Comparison of ENCODE assay signal across 8 mouse cellular contexts in the genomic region with DNA sequence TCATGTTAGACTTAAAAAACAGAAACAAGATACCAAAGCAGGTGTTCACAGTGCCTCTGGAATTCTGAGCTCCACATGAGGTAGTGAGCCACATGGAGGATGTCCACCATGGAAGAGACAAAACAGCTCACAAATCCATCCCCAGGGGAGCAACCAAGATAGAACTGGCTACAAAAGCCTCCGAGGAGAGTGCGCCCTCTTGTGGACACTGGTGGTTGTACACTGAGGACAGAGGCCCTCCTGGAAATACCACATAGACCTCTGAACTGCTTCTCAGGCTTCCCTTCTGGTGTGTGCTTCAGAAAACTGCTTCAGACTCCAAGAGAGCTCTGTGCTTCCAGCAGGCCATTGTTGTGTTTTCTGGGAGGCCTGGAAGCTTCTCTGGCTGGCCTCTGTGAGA. TPM values are rescaled to one million over a fixed set of nuclear protein-coding genes. Genes with fewer than 3 reads are reported as not detected.
A peak's percentile ranks its signal among the peaks of the same experiment; 100 is the strongest.
DNase-seq lines count a peak whose midpoint lies in the region; ATAC-seq lines count a peak whose summit lies in the region.

No protein-coding gene starts in this region.

- 0 out of 2 replicates have a peak, but pooled peaks cover 3% of the 10 kb centered on the region for H3K27me3 ChIP-seq in forebrain, embryonic 10.5 days (ENCODE audit: poor library complexity, severe bottlenecking)
- H3K27me3 ChIP-seq in forebrain, embryonic 16.5 days (replicated peaks; ENCODE audit: control insufficient read depth, insufficient read depth, low read length): no peaks in the 10 kb centered on the region

- H3K9me3 ChIP-seq in forebrain, embryonic 10.5 days: no peaks in the 10 kb centered on the region
- H3K9me3 ChIP-seq in forebrain, embryonic 16.5 days (ENCODE audit: control insufficient read depth, low read length): no peaks in the 10 kb centered on the region

- H3K4me3 ChIP-seq in forebrain, embryonic 10.5 days: no peak overlapping the region
- no peak overlapping the region for H3K4me3 ChIP-seq in forebrain, embryonic 16.5 days (replicated peaks; ENCODE audit: low read length)

- no peaks in the 10 kb centered on the region for H3K36me3 ChIP-seq in forebrain, embryonic 10.5 days (replicated peaks)
- no peaks in the 10 kb centered on the region for H3K36me3 ChIP-seq in forebrain, embryonic 16.5 days (ENCODE audit: control insufficient read depth, insufficient read depth)

- no peak overlapping the region for H3K9ac ChIP-seq in forebrain, embryonic 16.5 days (replicated peaks; ENCODE audit: low read depth, low read length)

- H3K4me2 ChIP-seq in forebrain, embryonic 16.5 days (ENCODE audit: low read length): no peak overlapping the region

- peaks cover 6% of the 10 kb centered on the region for H3K4me1 ChIP-seq in forebrain, embryonic 10.5 days
- H3K4me1 ChIP-seq in forebrain, embryonic 16.5 days (replicated peaks; ENCODE audit: control insufficient read depth, insufficient read depth, low read length): no peaks in the 10 kb centered on the region

- ATAC-seq in forebrain, embryonic 16.5 days: no peak
- peak; percentile 86 for ATAC-seq in megakaryocyte progenitor cell, adult 5-6 weeks (replicated peaks; ENCODE audit: poor library complexity)

- peak; percentile 79 for DNase-seq in forebrain, embryonic 10.5 days (ENCODE audit: extremely low spot score, low spot score)
- peak; percentile 90 for DNase-seq in R1 (ENCODE audit: low read depth, low spot score)
- peak; percentile 70 to 76 for DNase-seq in cerebellum, postnatal 36 days
- peak; percentile 84 for DNase-seq in heart, adult 8-10 months (ENCODE audit: low spot score)
- DNase-seq in layer of hippocampus, postnatal 25 days (ENCODE audit: extremely low spot score in 1 of 2, low spot score in 1 of 2): peak; percentile 59 to 94
- peak; percentile 81 to 91 for DNase-seq in spleen, postnatal 10 days (ENCODE audit: low spot score in 2 of 2)

- H3K27ac ChIP-seq in forebrain, embryonic 10.5 days: no peak overlapping the region
- H3K27ac ChIP-seq in forebrain, embryonic 16.5 days (ENCODE audit: low read length): no peak overlapping the region

- 4% methylated on average over 2 of the region's 2 CpGs for WGBS in forebrain, embryonic 10.5 days
- WGBS in forebrain, embryonic 16.5 days: 2% methylated on average over 2 of the region's 2 CpGs

RNA-seq across cellular contexts. Expression of a gene that starts 12.5 kb away (rescaled TPM):
- polyA plus RNA-seq in forebrain, embryonic 10.5 days (2016; fragmentation: Nextera tagmentation; extraction: Ambion mirVana): 125 TPM in 2 replicates
- 99.2 and 102 TPM in 2 replicates for polyA plus RNA-seq in forebrain, embryonic 16.5 days (2015; fragmentation: Nextera tagmentation; extraction: Ambion mirVana)
- 100 to 1,000 TPM; 363 to 434 (median 401) TPM for total RNA-seq in heart, adult 8-10 months (2022)
- 100 to 1,000 TPM; 110 to 124 TPM for total RNA-seq in layer of hippocampus, postnatal 25 days (2021)
- total RNA-seq in megakaryocyte progenitor cell, adult 5-6 weeks (2015): 96.3 and 108 TPM in 2 replicates
- 388 and 445 TPM in 2 replicates for total RNA-seq in megakaryocyte progenitor cell, adult 5-6 weeks (2017)

RNA-seq across cellular contexts. Expression of a gene that starts 12.6 kb away (rescaled TPM):
- 2.7 and 3.0 TPM in 2 replicates for polyA plus RNA-seq in forebrain, embryonic 10.5 days (2016; fragmentation: Nextera tagmentation; extraction: Ambion mirVana)
- polyA plus RNA-seq in forebrain, embryonic 16.5 days (2015; fragmentation: Nextera tagmentation; extraction: Ambion mirVana): 1.1 and 1.2 TPM in 2 replicates
- total RNA-seq in heart, adult 8-10 months (2022): 100 to 1,000 TPM in 2 of 4 experiments, 10 to 100 TPM in 2; 97.0 to 106 (median 99.0) TPM
- 1 to 10 TPM; 6.0 to 7.6 TPM for total RNA-seq in layer of hippocampus, postnatal 25 days (2021)
- 4.1 and 4.5 TPM in 2 replicates for total RNA-seq in megakaryocyte progenitor cell, adult 5-6 weeks (2015)
- total RNA-seq in megakaryocyte progenitor cell, adult 5-6 weeks (2017): 1.5 and 4.2 TPM in 2 replicates

RNA-seq across cellular contexts. Expression of a gene that starts 54.2 kb away (rescaled TPM):
- polyA plus RNA-seq in forebrain, embryonic 10.5 days (2016; fragmentation: Nextera tagmentation; extraction: Ambion mirVana): 2.0 TPM in 2 replicates
- 0.71 and 1.5 TPM in 2 replicates for polyA plus RNA-seq in forebrain, embryonic 16.5 days (2015; fragmentation: Nextera tagmentation; extraction: Ambion mirVana)
- total RNA-seq in heart, adult 8-10 months (2022): 10 to 100 TPM; 26.3 to 29.6 (median 26.9) TPM
- total RNA-seq in layer of hippocampus, postnatal 25 days (2021): 1 to 10 TPM; 3.1 to 3.9 TPM
- 2.2 and 3.0 TPM in 2 replicates for total RNA-seq in megakaryocyte progenitor cell, adult 5-6 weeks (2015)
- 2.1 and 2.4 TPM in 2 replicates for total RNA-seq in megakaryocyte progenitor cell, adult 5-6 weeks (2017)

RNA-seq across cellular contexts. Expression of a gene that starts 54.2 kb away (rescaled TPM):
- 33.9 and 39.7 TPM in 2 replicates for polyA plus RNA-seq in forebrain, embryonic 10.5 days (2016; fragmentation: Nextera tagmentation; extraction: Ambion mirVana)
- polyA plus RNA-seq in forebrain, embryonic 16.5 days (2015; fragmentation: Nextera tagmentation; extraction: Ambion mirVana): 51.5 and 55.5 TPM in 2 replicates
- total RNA-seq in heart, adult 8-10 months (2022): 10 to 100 TPM; 26.0 to 30.9 (median 29.3) TPM
- 10 to 100 TPM; 63.2 to 63.6 TPM for total RNA-seq in layer of hippocampus, postnatal 25 days (2021)
- 18.2 and 26.3 TPM in 2 replicates for total RNA-seq in megakaryocyte progenitor cell, adult 5-6 weeks (2015)
- 42.6 and 51.3 TPM in 2 replicates for total RNA-seq in megakaryocyte progenitor cell, adult 5-6 weeks (2017)

Comparison
In these comparisons a context has a peak if more than half of its experiments do, and no peak if none do; other contexts are left out.
1. RNA of a gene that starts 12.6 kb away (total RNA-seq): 97.0 to 106 TPM in heart, adult 8-10 months; 6.0 to 7.6 TPM in layer of hippocampus, postnatal 25 days and 1.5 to 4.5 TPM in megakaryocyte progenitor cell, adult 5-6 weeks; every median in the first group is over 10 times any median in the second.
2. RNA of a gene that starts 54.2 kb away (total RNA-seq): 26.3 to 29.6 TPM in heart, adult 8-10 months; 3.1 to 3.9 TPM in layer of hippocampus, postnatal 25 days and 2.1 to 3.0 TPM in megakaryocyte progenitor cell, adult 5-6 weeks; every median in the first group is over 4 times any median in the second.
3. Peak in every context shown above with its lines, with median percentiles within 50 percentile points of each other: DNase-seq.